Mouse (Mus musculus) cerebellum, adult 18-20 months (tissue): Measurements from ENCODE around the gene Foxl1.

Experiments
- DNase-seq, 2 experiments: peaks; one replicate each; pipeline ENCODE4 v3.0.0; 2021

Gene Foxl1

GRCm38 (mm10) chr8:121104049-121104818 is 23.5 kb upstream of the Foxl1 start:
- peak; percentile 72 to 75 for DNase-seq

- DNase-seq: peak; percentile 99
Observed at GRCm38 (mm10) chr8:121107668-121108656, 19.8 kb upstream of the Foxl1 start, which contains the start of gene Mthfsd. Mthfsd (minus strand) TSS chr8:121108392.

GRCm38 (mm10) chr8:121108657-121109056 is 19.1 kb upstream of the Foxl1 start:
- DNase-seq: no peak

GRCm38 (mm10) chr8:121111145-121111907 is 16.4 kb upstream of the Foxl1 start:
- DNase-seq: no peak

- peak; percentile 97 to 99 for DNase-seq
Observed at GRCm38 (mm10) chr8:121113261-121113660, 14.5 kb upstream of the Foxl1 start.

GRCm38 (mm10) chr8:121115136-121115535 is 12.6 kb upstream of the Foxl1 start:
- no peak for DNase-seq

GRCm38 (mm10) chr8:121115948-121116347 is 11.8 kb upstream of the Foxl1 start, which contains the start of gene Foxc2:
Foxc2 (plus strand) TSS chr8:121116171.
- DNase-seq: peak; percentile 25 to 34

- DNase-seq: no peak
Observed at GRCm38 (mm10) chr8:121116591-121117185, 11.1 kb upstream of the Foxl1 start.

- DNase-seq: no peak
Observed at GRCm38 (mm10) chr8:121117186-121117651, 10.5 kb upstream of the Foxl1 start.

GRCm38 (mm10) chr8:121117906-121118305 is 9.8 kb upstream of the Foxl1 start:
- DNase-seq: no peak

- no peak for DNase-seq
Observed at GRCm38 (mm10) chr8:121118634-121119420, 8.9 kb upstream of the Foxl1 start.

- no peak for DNase-seq
Observed at GRCm38 (mm10) chr8:121119635-121120455, 7.9 kb upstream of the Foxl1 start.

GRCm38 (mm10) chr8:121120456-121121419 is 7.0 kb upstream of the Foxl1 start:
- no peak for DNase-seq

GRCm38 (mm10) chr8:121121704-121122103 is 6.0 kb upstream of the Foxl1 start:
- DNase-seq: no peak

- no peak for DNase-seq
Observed at GRCm38 (mm10) chr8:121122368-121122767, 5.4 kb upstream of the Foxl1 start.

- no peak for DNase-seq
Observed at GRCm38 (mm10) chr8:121123113-121123512, 4.6 kb upstream of the Foxl1 start.

GRCm38 (mm10) chr8:121124547-121125239 is 3.0 kb upstream of the Foxl1 start:
- DNase-seq: no peak

GRCm38 (mm10) chr8:121125311-121125876 is 2.3 kb upstream of the Foxl1 start:
- DNase-seq: no peak
